Comparison of ENCODE assay signal across 25 mouse cellular contexts in the genomic region with DNA sequence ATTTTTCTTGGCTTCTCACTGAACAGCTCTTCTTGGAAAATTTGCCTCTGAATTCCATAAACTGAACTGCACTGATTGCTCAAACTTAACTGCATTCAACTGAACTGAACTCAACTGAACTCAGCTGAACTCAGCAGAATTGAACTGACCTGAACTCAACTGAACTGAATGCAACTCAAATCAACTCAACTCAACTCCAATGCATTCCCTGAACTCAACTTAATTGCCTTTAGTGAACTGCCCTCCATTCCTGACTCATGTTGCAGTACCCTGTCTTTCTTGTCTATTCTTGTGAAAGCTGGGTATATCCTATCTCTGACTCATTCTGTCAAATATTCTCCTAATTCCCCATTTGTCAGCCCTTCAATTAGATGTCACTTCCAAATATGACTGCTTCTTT. TPM values are rescaled to one million over a fixed set of nuclear protein-coding genes. Genes with fewer than 3 reads are reported as not detected.
"Had no signal": no experiment of that assay in that cellular context is flagged by ENCODE, and none has a peak within 500 bp of the region (broad histone marks: within the 10 kb centered on the region; RNA-seq: fewer than 3 reads in every experiment).

No protein-coding gene starts in this region.

- H3K27me3 ChIP-seq: heart, embryonic 12.5 days; hindbrain, embryonic 12.5 days; intestine, embryonic 15.5 days; limb, embryonic 12.5 days; liver, embryonic 13.5 days; liver, embryonic 15.5 days had no signal

- H3K27ac ChIP-seq: heart, embryonic 10.5 days; hindbrain, embryonic 10.5 days; hindbrain, embryonic 12.5 days; hindbrain, embryonic 14.5 days; intestine, embryonic 15.5 days; layer of hippocampus, adult 2 months; left cerebral cortex, adult 2 months; limb, embryonic 10.5 days; limb, embryonic 12.5 days; liver, embryonic 13.5 days; liver, embryonic 15.5 days had no signal

- H3K4me1 ChIP-seq: heart, embryonic 10.5 days; heart, embryonic 12.5 days; hindbrain, embryonic 10.5 days; hindbrain, embryonic 12.5 days; intestine, embryonic 15.5 days; limb, embryonic 10.5 days; limb, embryonic 12.5 days; liver, embryonic 13.5 days; liver, embryonic 15.5 days had no signal

- H3K9me3 ChIP-seq: heart, embryonic 10.5 days; heart, embryonic 12.5 days; hindbrain, embryonic 10.5 days; hindbrain, embryonic 12.5 days; intestine, embryonic 15.5 days; limb, embryonic 10.5 days; limb, embryonic 12.5 days; liver, embryonic 13.5 days; liver, embryonic 15.5 days had no signal

- H3K9ac ChIP-seq: heart, embryonic 12.5 days; hindbrain, embryonic 12.5 days; hindbrain, embryonic 14.5 days; intestine, embryonic 15.5 days; limb, embryonic 12.5 days; liver, embryonic 13.5 days; liver, embryonic 15.5 days had no signal

- DNase-seq: gastrocnemius, postnatal 14 days; gastrocnemius, postnatal 36 days; heart, adult 11 months; heart, postnatal 10 days; heart, postnatal 4 days; kidney, adult 18-20 months; kidney, adult 8-10 months; kidney, postnatal 10 days; kidney, postnatal 25 days; kidney, postnatal 4 days; liver, embryonic 13.5 days had no signal

- ATAC-seq: hindbrain, embryonic 16.5 days; inflammation-experienced regulatory T-cells, adult 6 months; intestine, embryonic 15.5 days had no signal

- H3K36me3 ChIP-seq: heart, embryonic 10.5 days; heart, embryonic 12.5 days; hindbrain, embryonic 10.5 days; hindbrain, embryonic 12.5 days; intestine, embryonic 15.5 days; limb, embryonic 10.5 days; limb, embryonic 12.5 days; liver, embryonic 13.5 days; liver, embryonic 15.5 days had no signal

- H3K4me3 ChIP-seq: heart, embryonic 10.5 days; heart, embryonic 12.5 days; hindbrain, embryonic 10.5 days; hindbrain, embryonic 12.5 days; intestine, embryonic 15.5 days; layer of hippocampus, adult 2 months; left cerebral cortex, adult 2 months; limb, embryonic 10.5 days; limb, embryonic 12.5 days; liver, embryonic 13.5 days; liver, embryonic 15.5 days had no signal

- H3K4me2 ChIP-seq: heart, embryonic 12.5 days; hindbrain, embryonic 12.5 days; hindbrain, embryonic 14.5 days; intestine, embryonic 15.5 days; limb, embryonic 12.5 days; liver, embryonic 11.5 days; liver, embryonic 13.5 days; liver, embryonic 15.5 days had no signal

RNA-seq across cellular contexts. Expression of a gene that starts 58.0 kb away (rescaled TPM):
- total RNA-seq: gastrocnemius, postnatal 36 days had no signal
